Mouse (Mus musculus) right cerebral cortex, postnatal 14 days (tissue): ENCODE data around the gene Esp38.
"Not testable (repeated sequence)": the region's sequence is repeated elsewhere in the genome, so short reads cannot be mapped to it uniquely, and the experiment has no call there.

Experiments used
- DNase-seq: peaks from one replicate; pipeline ENCODE4 v3.0.0; 2022

Esp38 gene

GRCm38 (mm10) chr17:39950220-39950619 lies at the start of gene Esp38:
Esp38 (plus strand) TSS chr17:39950520.
- DNase-seq: no peak

- not testable (repeated sequence) for DNase-seq
Observed at GRCm38 (mm10) chr17:39902928-39903545, 47.3 kb upstream of the Esp38 start.
